Mouse (Mus musculus): ENCODE measurements at regions not wholly inside any gene's neighbourhood (a gene's known extent, or its start where the extent isn't known, plus 50 kb on each side); places are given as distances from the start of the nearest gene placed in this dataset.

- no peak overlapping the region for H3K4me3 ChIP-seq (replicated peaks; ENCODE audit: insufficient read depth, low read depth, low read length)
- no peak overlapping the region for H3K27ac ChIP-seq (ENCODE audit: insufficient read depth, low read length)
- TF ChIP-seq POLR2A (IDR thresholded peaks at IDR 0.05; ENCODE audit: borderline replicate concordance, insufficient read depth, low read length) (no peak), CTCF (IDR thresholded peaks at IDR 0.05; ENCODE audit: borderline replicate concordance, insufficient read depth, low read depth, low read length) (no peak)
- WGBS = 92% methylated on average over 2 of the region's 2 CpGs
- no peak for DNase-seq
- H3K4me1 ChIP-seq (ENCODE audit: control insufficient read depth, insufficient read depth, low read length) = no peaks in the 10 kb centered on the region
- no peaks in the 10 kb centered on the region for H3K27me3 ChIP-seq (ENCODE audit: control insufficient read depth, insufficient read depth, low read length)
Observed at GRCm38 (mm10) chr16:19834128-19834527, 74.1 kb downstream of the B3gnt5 start.

- H3K27ac ChIP-seq (ENCODE audit: insufficient read depth, low read length) = no peak overlapping the region
- no peak overlapping the region for H3K4me3 ChIP-seq (replicated peaks; ENCODE audit: insufficient read depth, low read depth, low read length)
- no peaks in the 10 kb centered on the region for H3K4me1 ChIP-seq (ENCODE audit: control insufficient read depth, insufficient read depth, low read length)
- no peaks in the 10 kb centered on the region for H3K27me3 ChIP-seq (ENCODE audit: control insufficient read depth, insufficient read depth, low read length)
- WGBS = 50% methylated on average over 2 of the region's 2 CpGs
- TF ChIP-seq POLR2A (IDR thresholded peaks at IDR 0.05; ENCODE audit: borderline replicate concordance, insufficient read depth, low read length) = no peak
- peak; percentile 15; the same call in 1 of the 2 replicates for TF ChIP-seq CTCF (IDR thresholded peaks at IDR 0.05; ENCODE audit: borderline replicate concordance, insufficient read depth, low read depth, low read length)
- no peak for DNase-seq
Observed at GRCm38 (mm10) chr16:19834750-19835149, 74.7 kb downstream of the B3gnt5 start.

- Histone ChIP-seq H3K4me1 (ENCODE audit: control insufficient read depth, insufficient read depth, low read length) (no peaks in the 10 kb centered on the region), H3K27ac (ENCODE audit: insufficient read depth, low read length) (no peak overlapping the region), H3K4me3 (replicated peaks; ENCODE audit: insufficient read depth, low read depth, low read length) (no peak overlapping the region), H3K27me3 (ENCODE audit: control insufficient read depth, insufficient read depth, low read length) (no peaks in the 10 kb centered on the region)
- DNase-seq = no peak
- 52% methylated on average over 1 of the region's 1 CpGs for WGBS
- TF ChIP-seq POLR2A (IDR thresholded peaks at IDR 0.05; ENCODE audit: borderline replicate concordance, insufficient read depth, low read length) = no peak
- no peak for TF ChIP-seq CTCF (IDR thresholded peaks at IDR 0.05; ENCODE audit: borderline replicate concordance, insufficient read depth, low read depth, low read length)
Observed at GRCm38 (mm10) chr16:19839831-19840230, 79.8 kb downstream of the B3gnt5 start.

- TF ChIP-seq CTCF (IDR thresholded peaks at IDR 0.05; ENCODE audit: borderline replicate concordance, insufficient read depth, low read depth, low read length) = no peak
- TF ChIP-seq POLR2A (IDR thresholded peaks at IDR 0.05; ENCODE audit: borderline replicate concordance, insufficient read depth, low read length) = no peak
- DNase-seq = no peak
- H3K27ac ChIP-seq (ENCODE audit: insufficient read depth, low read length) = no peak overlapping the region
- WGBS = 59% methylated on average over 3 of the region's 3 CpGs
- no peaks in the 10 kb centered on the region for H3K27me3 ChIP-seq (ENCODE audit: control insufficient read depth, insufficient read depth, low read length)
- no peaks in the 10 kb centered on the region for H3K4me1 ChIP-seq (ENCODE audit: control insufficient read depth, insufficient read depth, low read length)
- H3K4me3 ChIP-seq (replicated peaks; ENCODE audit: insufficient read depth, low read depth, low read length) = no peak overlapping the region
Observed at GRCm38 (mm10) chr16:19842346-19843025, 82.5 kb downstream of the B3gnt5 start.

GRCm38 (mm10) chr16:19843738-19844137 is 83.7 kb downstream of the B3gnt5 start:
- Histone ChIP-seq H3K27me3 (ENCODE audit: control insufficient read depth, insufficient read depth, low read length) (no peaks in the 10 kb centered on the region), H3K4me3 (replicated peaks; ENCODE audit: insufficient read depth, low read depth, low read length) (no peak overlapping the region), H3K4me1 (ENCODE audit: control insufficient read depth, insufficient read depth, low read length) (no peaks in the 10 kb centered on the region), H3K27ac (ENCODE audit: insufficient read depth, low read length) (no peak overlapping the region)
- TF ChIP-seq POLR2A (IDR thresholded peaks at IDR 0.05; ENCODE audit: borderline replicate concordance, insufficient read depth, low read length) = no peak
- TF ChIP-seq CTCF (IDR thresholded peaks at IDR 0.05; ENCODE audit: borderline replicate concordance, insufficient read depth, low read depth, low read length) = no peak
- DNase-seq = no peak

- 37% methylated on average over 1 of the region's 1 CpGs for WGBS
- no peak for TF ChIP-seq CTCF (IDR thresholded peaks at IDR 0.05; ENCODE audit: borderline replicate concordance, insufficient read depth, low read depth, low read length)
- TF ChIP-seq POLR2A (IDR thresholded peaks at IDR 0.05; ENCODE audit: borderline replicate concordance, insufficient read depth, low read length) = no peak
- H3K27ac ChIP-seq (ENCODE audit: insufficient read depth, low read length) = no peak overlapping the region
- no peak for DNase-seq
- no peaks in the 10 kb centered on the region for H3K27me3 ChIP-seq (ENCODE audit: control insufficient read depth, insufficient read depth, low read length)
- no peak overlapping the region for H3K4me3 ChIP-seq (replicated peaks; ENCODE audit: insufficient read depth, low read depth, low read length)
- no peaks in the 10 kb centered on the region for H3K4me1 ChIP-seq (ENCODE audit: control insufficient read depth, insufficient read depth, low read length)
Observed at GRCm38 (mm10) chr16:19848395-19848794, 88.4 kb downstream of the B3gnt5 start.

- no peaks in the 10 kb centered on the region for H3K27me3 ChIP-seq (ENCODE audit: control insufficient read depth, insufficient read depth, low read length)
- H3K27ac ChIP-seq (ENCODE audit: insufficient read depth, low read length) = no peak overlapping the region
- TF ChIP-seq CTCF (IDR thresholded peaks at IDR 0.05; ENCODE audit: borderline replicate concordance, insufficient read depth, low read depth, low read length) (no peak), POLR2A (IDR thresholded peaks at IDR 0.05; ENCODE audit: borderline replicate concordance, insufficient read depth, low read length) (no peak)
- no peaks in the 10 kb centered on the region for H3K4me1 ChIP-seq (ENCODE audit: control insufficient read depth, insufficient read depth, low read length)
- no peak for DNase-seq
- no peak overlapping the region for H3K4me3 ChIP-seq (replicated peaks; ENCODE audit: insufficient read depth, low read depth, low read length)
- 85% methylated on average over 5 of the region's 5 CpGs for WGBS
Observed at GRCm38 (mm10) chr16:19865306-19865705, 105.3 kb downstream of the B3gnt5 start.

GRCm38 (mm10) chr16:19865931-19866330 is 105.9 kb downstream of the B3gnt5 start:
- no peak overlapping the region for H3K4me3 ChIP-seq (replicated peaks; ENCODE audit: insufficient read depth, low read depth, low read length)
- no peaks in the 10 kb centered on the region for H3K27me3 ChIP-seq (ENCODE audit: control insufficient read depth, insufficient read depth, low read length)
- TF ChIP-seq CTCF (IDR thresholded peaks at IDR 0.05; ENCODE audit: borderline replicate concordance, insufficient read depth, low read depth, low read length) (no peak), POLR2A (IDR thresholded peaks at IDR 0.05; ENCODE audit: borderline replicate concordance, insufficient read depth, low read length) (no peak)
- no peak overlapping the region for H3K27ac ChIP-seq (ENCODE audit: insufficient read depth, low read length)
- no peaks in the 10 kb centered on the region for H3K4me1 ChIP-seq (ENCODE audit: control insufficient read depth, insufficient read depth, low read length)
- no peak for DNase-seq
